Mouse (Mus musculus): ENCODE measurements around the gene Mustn1. TPM values are rescaled to one million over a fixed set of nuclear protein-coding genes. Genes with fewer than 3 reads are reported as not detected.
A peak's percentile ranks its signal among the peaks of the same experiment; 100 is the strongest.

Mustn1 gene
- polyA plus RNA-seq, 1 experiment from 2014 or later: 1.1 TPM

DNA sequence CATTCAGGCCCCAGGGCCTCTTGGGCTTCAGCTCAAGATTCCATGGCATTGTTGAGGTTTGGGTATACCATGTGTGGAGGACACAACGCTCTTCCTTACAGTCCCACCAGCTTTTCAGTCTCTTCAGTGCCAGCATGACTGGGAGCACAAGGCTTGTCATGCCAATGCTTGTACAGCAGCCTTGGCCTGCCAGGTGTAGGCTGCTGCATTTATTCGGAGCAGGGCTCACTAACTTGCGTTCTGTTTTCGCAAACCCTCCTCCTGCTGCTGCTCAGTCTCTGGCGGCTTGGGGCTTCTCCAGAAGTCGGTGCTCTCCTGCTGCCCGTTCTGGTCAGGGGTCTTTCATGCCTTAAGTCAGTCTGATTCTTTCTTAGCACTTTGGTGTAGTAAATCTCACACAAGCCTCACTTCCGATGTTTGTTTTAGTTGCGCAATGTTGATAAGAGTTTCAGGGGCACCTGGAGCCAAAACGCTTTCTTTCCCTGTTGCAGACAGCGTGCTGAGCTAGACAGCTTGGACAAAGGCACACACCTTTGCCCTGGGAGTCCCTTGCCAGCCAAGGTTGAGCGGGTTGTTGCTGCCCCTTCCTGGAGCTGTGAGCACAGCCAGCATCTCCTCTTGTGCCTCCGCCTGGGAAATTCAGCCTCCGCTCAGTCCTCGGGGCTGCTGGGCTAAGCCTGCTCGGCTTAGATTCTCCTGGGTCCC, 17.4 kb upstream of the Mustn1 start:
- Histone ChIP-seq H3K9ac (ENCODE audit: low read length) (no peak overlapping the region), H3K4me1 (ENCODE audit: control insufficient read depth, insufficient read depth, low read length) (no peaks in the 10 kb centered on the region), H3K27ac (replicated peaks; ENCODE audit: low read depth, low read length) (no peak overlapping the region), H3K4me3 (ENCODE audit: low read depth, low read length) (no peak overlapping the region), H3K4me2 (ENCODE audit: low read depth, severe bottlenecking) (no peak overlapping the region), H3K36me3 (ENCODE audit: control insufficient read depth, insufficient read depth, low read length) (no peaks in the 10 kb centered on the region), H3K9me3 (ENCODE audit: control insufficient read depth, low read length) (no peaks in the 10 kb centered on the region), H3K27me3 (ENCODE audit: control insufficient read depth, insufficient read depth, low read length) (no peaks in the 10 kb centered on the region)
- DNase-seq (ENCODE audit: low spot score) (no peak), ATAC-seq (ENCODE audit: insufficient number of reproducible peaks, low FRiP score, low TSS enrichment, low read depth) (no peak)
- 73% methylated on average over 16 of the region's 16 CpGs for WGBS

DNA sequence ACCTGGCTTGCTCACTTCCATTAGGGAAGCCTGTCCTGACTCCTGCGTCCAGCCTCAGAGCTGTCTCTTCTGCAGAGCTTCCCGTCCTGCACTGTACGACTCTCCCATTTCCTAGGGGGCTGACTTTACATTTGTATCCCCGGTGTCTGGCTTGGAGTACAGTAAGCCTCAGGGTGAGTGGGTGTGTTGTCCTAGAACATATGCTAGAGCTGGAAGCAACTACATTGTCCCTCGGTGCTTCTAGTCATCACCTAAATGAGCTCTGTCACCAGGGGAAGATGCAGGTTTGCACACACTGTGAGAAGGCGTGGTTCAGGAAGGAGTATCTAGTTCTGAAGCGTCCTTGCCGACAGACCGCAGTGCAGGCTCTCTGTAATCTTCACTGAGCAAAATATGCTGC, 16.6 kb upstream of the Mustn1 start:
- no peak overlapping the region for H3K4me3 ChIP-seq (ENCODE audit: low read depth, low read length)
- WGBS: 88% methylated on average over 9 of the region's 9 CpGs
- H3K27me3 ChIP-seq (ENCODE audit: control insufficient read depth, insufficient read depth, low read length): no peaks in the 10 kb centered on the region
- no peak for DNase-seq (ENCODE audit: low spot score)
- H3K9ac ChIP-seq (ENCODE audit: low read length): no peak overlapping the region
- ATAC-seq (ENCODE audit: insufficient number of reproducible peaks, low FRiP score, low TSS enrichment, low read depth): no peak
- H3K4me2 ChIP-seq (ENCODE audit: low read depth, severe bottlenecking): no peak overlapping the region
- H3K9me3 ChIP-seq (ENCODE audit: control insufficient read depth, low read length): no peaks in the 10 kb centered on the region
- no peak overlapping the region for H3K27ac ChIP-seq (replicated peaks; ENCODE audit: low read depth, low read length)
- no peaks in the 10 kb centered on the region for H3K4me1 ChIP-seq (ENCODE audit: control insufficient read depth, insufficient read depth, low read length)
- H3K36me3 ChIP-seq (ENCODE audit: control insufficient read depth, insufficient read depth, low read length): no peaks in the 10 kb centered on the region

GRCm38 (mm10) chr14:30865311-30865710, 13.7 kb upstream of the Mustn1 start:
- H3K4me1 ChIP-seq (ENCODE audit: control insufficient read depth, insufficient read depth, low read length): peaks cover 10% of the 10 kb centered on the region; the same call in 1 of the 2 replicates
- ATAC-seq (ENCODE audit: insufficient number of reproducible peaks, low FRiP score, low TSS enrichment, low read depth) (no peak), DNase-seq (ENCODE audit: low spot score) (no peak)
- H3K9ac ChIP-seq (ENCODE audit: low read length): no peak overlapping the region
- no peaks in the 10 kb centered on the region for H3K27me3 ChIP-seq (ENCODE audit: control insufficient read depth, insufficient read depth, low read length)
- H3K36me3 ChIP-seq (ENCODE audit: control insufficient read depth, insufficient read depth, low read length): no peaks in the 10 kb centered on the region
- H3K27ac ChIP-seq (replicated peaks; ENCODE audit: low read depth, low read length): no peak overlapping the region
- H3K4me2 ChIP-seq (ENCODE audit: low read depth, severe bottlenecking): no peak overlapping the region
- H3K4me3 ChIP-seq (ENCODE audit: low read depth, low read length): no peak overlapping the region
- H3K9me3 ChIP-seq (ENCODE audit: control insufficient read depth, low read length): no peaks in the 10 kb centered on the region
- WGBS: 59% methylated on average over 3 of the region's 3 CpGs

DNA sequence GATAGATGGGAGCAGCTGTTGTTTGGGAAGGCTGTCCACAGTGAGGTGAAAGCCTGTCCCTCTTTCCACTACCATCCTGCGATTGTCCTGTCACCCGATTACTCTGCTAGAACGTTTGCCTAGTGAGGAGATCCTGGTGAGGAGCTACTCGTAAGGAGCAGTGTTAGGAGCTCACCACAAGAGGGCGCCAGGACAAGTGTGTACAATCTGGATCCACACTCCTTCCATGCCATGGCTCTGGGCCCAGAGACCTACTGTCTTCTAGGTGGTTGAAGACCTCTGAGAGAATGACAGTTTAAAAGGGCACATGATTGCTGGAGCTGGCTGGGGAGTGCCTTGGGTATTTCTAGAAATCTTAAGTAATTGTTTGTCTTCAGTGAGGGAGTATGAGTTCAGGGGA, 12.0 kb upstream of the Mustn1 start:
- ATAC-seq (ENCODE audit: insufficient number of reproducible peaks, low FRiP score, low TSS enrichment, low read depth) (no peak), DNase-seq (ENCODE audit: low spot score) (peak; percentile 82)
- Histone ChIP-seq H3K9me3 (ENCODE audit: control insufficient read depth, low read length) (no peaks in the 10 kb centered on the region), H3K4me2 (ENCODE audit: low read depth, severe bottlenecking) (no peak overlapping the region), H3K27ac (replicated peaks; ENCODE audit: low read depth, low read length) (no peak overlapping the region), H3K4me1 (ENCODE audit: control insufficient read depth, insufficient read depth, low read length) (peaks cover 17% of the 10 kb centered on the region; the same call in 1 of the 2 replicates), H3K4me3 (ENCODE audit: low read depth, low read length) (no peak overlapping the region), H3K9ac (ENCODE audit: low read length) (no peak overlapping the region), H3K36me3 (ENCODE audit: control insufficient read depth, insufficient read depth, low read length) (no peaks in the 10 kb centered on the region), H3K27me3 (ENCODE audit: control insufficient read depth, insufficient read depth, low read length) (no peaks in the 10 kb centered on the region)
- WGBS: 34% methylated on average over 5 of the region's 5 CpGs

DNA sequence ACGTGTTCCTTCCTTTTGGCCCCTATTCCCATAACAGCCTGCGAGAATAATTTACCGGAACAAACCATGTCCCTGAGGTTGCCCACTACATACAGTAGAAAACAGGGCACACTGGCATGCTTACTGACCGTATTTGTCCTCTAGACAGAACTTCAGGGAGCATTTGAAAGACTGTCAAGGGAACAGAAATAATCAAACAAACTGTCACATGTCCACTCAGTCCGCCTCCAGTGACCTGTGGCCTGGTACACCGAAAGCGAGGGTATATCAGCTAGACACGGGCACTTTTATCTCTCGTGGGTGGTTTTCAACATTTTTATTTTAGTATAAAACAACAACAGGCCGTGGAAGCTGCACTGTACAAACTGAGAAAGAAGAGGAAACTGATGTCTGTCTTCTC, 10.2 kb upstream of the Mustn1 start:
- ATAC-seq (ENCODE audit: insufficient number of reproducible peaks, low FRiP score, low TSS enrichment, low read depth): no peak
- no peaks in the 10 kb centered on the region for H3K36me3 ChIP-seq (ENCODE audit: control insufficient read depth, insufficient read depth, low read length)
- H3K9me3 ChIP-seq (ENCODE audit: control insufficient read depth, low read length): no peaks in the 10 kb centered on the region
- WGBS: 93% methylated on average over 10 of the region's 10 CpGs
- peak overlapping the region; percentile 48; the same call in 1 of the 2 replicates for H3K27ac ChIP-seq (replicated peaks; ENCODE audit: low read depth, low read length)
- H3K4me1 ChIP-seq (ENCODE audit: control insufficient read depth, insufficient read depth, low read length): peaks cover 17% of the 10 kb centered on the region; the same call in 1 of the 2 replicates
- no peak overlapping the region for H3K4me2 ChIP-seq (ENCODE audit: low read depth, severe bottlenecking)
- H3K27me3 ChIP-seq (ENCODE audit: control insufficient read depth, insufficient read depth, low read length): no peaks in the 10 kb centered on the region
- DNase-seq (ENCODE audit: low spot score): no peak
- H3K4me3 ChIP-seq (ENCODE audit: low read depth, low read length): no peak overlapping the region
- H3K9ac ChIP-seq (ENCODE audit: low read length): no peak overlapping the region

DNA sequence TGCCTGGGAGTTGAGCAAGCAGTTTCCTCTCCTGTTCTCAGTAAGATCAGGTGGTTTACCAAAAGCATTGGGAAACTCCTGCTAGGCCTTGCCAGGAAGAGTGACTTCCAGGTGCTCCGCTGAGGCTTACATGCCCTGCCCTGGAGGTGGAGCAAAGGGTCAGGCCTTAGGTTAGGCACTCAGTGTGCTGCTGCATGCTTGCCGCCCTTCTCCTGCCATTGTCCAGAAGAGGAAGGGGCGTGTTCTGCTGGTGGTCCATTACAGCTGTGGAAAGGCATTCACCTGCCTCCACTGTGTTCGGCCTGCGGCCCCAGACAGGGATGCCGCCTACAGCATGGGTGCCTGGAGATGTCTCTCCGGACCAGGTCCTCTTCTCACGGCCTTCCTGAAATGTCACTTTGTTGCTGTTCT, 9.6 kb upstream of the Mustn1 start:
- Histone ChIP-seq H3K27ac (replicated peaks; ENCODE audit: low read depth, low read length) (peak overlapping the region; percentile 48), H3K9ac (ENCODE audit: low read length) (no peak overlapping the region), H3K27me3 (ENCODE audit: control insufficient read depth, insufficient read depth, low read length) (no peaks in the 10 kb centered on the region), H3K4me1 (ENCODE audit: control insufficient read depth, insufficient read depth, low read length) (peaks cover 17% of the 10 kb centered on the region; the same call in 1 of the 2 replicates), H3K9me3 (ENCODE audit: control insufficient read depth, low read length) (no peaks in the 10 kb centered on the region), H3K36me3 (ENCODE audit: control insufficient read depth, insufficient read depth, low read length) (no peaks in the 10 kb centered on the region), H3K4me2 (ENCODE audit: low read depth, severe bottlenecking) (no peak overlapping the region), H3K4me3 (ENCODE audit: low read depth, low read length) (no peak overlapping the region)
- 84% methylated on average over 8 of the region's 8 CpGs for WGBS
- no peak for ATAC-seq (ENCODE audit: insufficient number of reproducible peaks, low FRiP score, low TSS enrichment, low read depth)
- no peak for DNase-seq (ENCODE audit: low spot score)

GRCm38 (mm10) chr14:30870206-30871147, 8.5 kb upstream of the Mustn1 start:
- no peaks in the 10 kb centered on the region for H3K27me3 ChIP-seq (ENCODE audit: control insufficient read depth, insufficient read depth, low read length)
- peak; percentile 42 for DNase-seq (ENCODE audit: low spot score)
- peaks cover 17% of the 10 kb centered on the region; the same call in 1 of the 2 replicates for H3K4me1 ChIP-seq (ENCODE audit: control insufficient read depth, insufficient read depth, low read length)
- no peaks in the 10 kb centered on the region for H3K9me3 ChIP-seq (ENCODE audit: control insufficient read depth, low read length)
- no peak overlapping the region for H3K4me3 ChIP-seq (ENCODE audit: low read depth, low read length)
- WGBS: 74% methylated on average over 25 of the region's 25 CpGs
- no peak overlapping the region for H3K4me2 ChIP-seq (ENCODE audit: low read depth, severe bottlenecking)
- peak overlapping the region; percentile 48 for H3K27ac ChIP-seq (replicated peaks; ENCODE audit: low read depth, low read length)
- H3K9ac ChIP-seq (ENCODE audit: low read length): no peak overlapping the region
- H3K36me3 ChIP-seq (ENCODE audit: control insufficient read depth, insufficient read depth, low read length): no peaks in the 10 kb centered on the region
- ATAC-seq (ENCODE audit: insufficient number of reproducible peaks, low FRiP score, low TSS enrichment, low read depth): no peak

DNA sequence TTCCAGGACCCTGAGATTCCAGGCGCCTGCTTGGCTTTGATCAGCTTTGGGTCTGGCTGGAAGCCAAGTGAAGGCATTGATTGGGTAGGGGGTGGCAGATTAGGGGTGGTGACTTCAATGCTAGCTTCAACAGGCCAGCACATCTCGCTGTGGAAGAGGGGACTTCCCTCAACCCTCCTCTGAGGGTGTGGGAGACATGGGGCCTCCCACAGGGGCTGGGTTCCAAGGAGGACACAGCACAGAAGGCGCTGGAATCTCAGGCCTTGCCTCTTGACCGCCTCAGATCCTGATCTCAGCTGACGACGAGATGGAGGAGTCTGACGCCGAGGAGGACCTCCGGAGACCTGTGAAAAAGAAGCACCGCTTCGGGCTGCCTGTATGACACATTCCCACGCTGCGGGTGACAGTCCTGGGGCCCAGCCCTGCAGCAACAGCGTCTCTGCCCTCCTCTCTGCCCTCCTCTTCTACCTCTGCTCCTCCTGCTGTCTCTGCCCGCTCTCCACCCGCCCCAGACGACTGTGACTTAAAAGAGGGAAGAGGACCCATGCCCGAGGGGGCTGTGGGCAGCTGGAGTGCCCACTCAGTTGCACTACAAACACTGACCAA, 4.8 kb upstream of the Mustn1 start:
- no peak for DNase-seq (ENCODE audit: low spot score)

More for the DNA sequence above, 4.8 kb upstream of the Mustn1 start:
- Histone ChIP-seq H3K4me2 (ENCODE audit: low read depth, severe bottlenecking) (no peak overlapping the region), H3K27me3 (ENCODE audit: control insufficient read depth, insufficient read depth, low read length) (no peaks in the 10 kb centered on the region), H3K27ac (replicated peaks; ENCODE audit: low read depth, low read length) (no peak overlapping the region), H3K36me3 (ENCODE audit: control insufficient read depth, insufficient read depth, low read length) (no peaks in the 10 kb centered on the region), H3K9me3 (ENCODE audit: control insufficient read depth, low read length) (no peaks in the 10 kb centered on the region), H3K4me3 (ENCODE audit: low read depth, low read length) (no peak overlapping the region), H3K9ac (ENCODE audit: low read length) (no peak overlapping the region), H3K4me1 (ENCODE audit: control insufficient read depth, insufficient read depth, low read length) (peaks cover 17% of the 10 kb centered on the region; the same call in 1 of the 2 replicates)
- no peak for ATAC-seq (ENCODE audit: insufficient number of reproducible peaks, low FRiP score, low TSS enrichment, low read depth)
- 82% methylated on average over 18 of the region's 18 CpGs for WGBS

All from limb, embryonic 11.5 days (tissue).